Comparison of ENCODE assay signal across 8 mouse cellular contexts in the genomic region with DNA sequence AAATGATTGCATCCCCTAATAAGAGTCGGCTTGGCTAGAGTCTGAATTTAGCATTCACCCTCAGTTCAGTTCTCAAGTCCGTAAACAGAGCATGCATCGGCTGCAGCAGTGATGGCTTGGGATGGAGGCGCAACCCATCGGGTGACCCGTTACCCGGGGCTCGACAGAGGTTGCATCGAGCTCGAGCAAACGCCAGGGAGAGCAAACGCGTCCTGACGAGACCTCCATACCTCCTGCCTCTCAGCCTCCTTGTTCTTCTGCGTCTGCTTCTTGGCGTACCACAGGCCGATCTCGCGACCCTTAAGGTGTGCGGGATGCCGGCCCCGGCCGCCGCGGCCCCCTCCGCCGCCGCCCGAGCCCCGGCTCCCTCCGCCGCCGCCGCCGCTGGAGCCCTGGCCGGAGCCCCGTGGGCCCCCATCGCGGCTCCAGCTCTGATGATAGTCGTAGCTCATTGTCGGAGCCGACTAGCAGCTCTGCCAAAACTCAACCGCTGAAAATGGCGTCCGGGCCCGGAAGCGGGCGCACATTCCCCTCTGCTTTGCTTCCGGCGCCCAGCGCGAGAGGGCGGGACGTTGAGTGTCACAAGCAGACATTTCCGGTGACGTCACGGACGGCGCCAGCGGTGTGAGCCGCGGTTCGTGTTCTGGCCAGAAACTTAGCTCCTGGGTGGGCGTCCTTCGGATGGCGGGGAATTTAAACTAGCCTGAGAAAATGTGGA. TPM values are rescaled to one million over a fixed set of nuclear protein-coding genes. Genes with fewer than 3 reads are reported as not detected.
DNase-seq lines count a peak whose midpoint lies in the region; ATAC-seq and TF ChIP-seq lines count a peak whose summit lies in the region.

Gene Dhx36 (minus strand): TSS at position 517 of the 718 bp plus-strand sequence.

- H3K79me2 ChIP-seq in C2C12 (ENCODE audit: control insufficient read depth, insufficient read depth) (peaks cover 37% of the 10 kb centered on the region), myocyte (ENCODE audit: control insufficient read depth, insufficient read depth) (peaks cover 32% of the 10 kb centered on the region)
- peaks cover 4% of the 10 kb centered on the region; the same call in 1 of the 2 replicates for H3K79me2 ChIP-seq in liver, adult 2 months (ENCODE audit: control insufficient read depth, insufficient read depth, low read length)

- peak within 1 kb of the TSS; percentile 88 for H3K9ac ChIP-seq in heart, embryonic 11.5 days (ENCODE audit: low read depth, low read length)
- peak within 1 kb of the TSS; percentile 98 for H3K9ac ChIP-seq in kidney, embryonic 16.5 days (replicated peaks; ENCODE audit: low read length)
- peak within 1 kb of the TSS; percentile 89 for H3K9ac ChIP-seq in liver, adult 2 months (ENCODE audit: low read depth, low read length)

- H3K4me3 ChIP-seq in C2C12 (ENCODE audit: insufficient read depth, poor library complexity, severe bottlenecking), result peak within 1 kb of the TSS; percentile 67
- H3K4me3 ChIP-seq in erythroblast, embryonic 14.5 days (replicated peaks), result peak within 1 kb of the TSS; percentile 90
- peak within 1 kb of the TSS; percentile 89 for H3K4me3 ChIP-seq in heart, embryonic 11.5 days (ENCODE audit: low read depth, low read length)
- peak within 1 kb of the TSS; percentile 97 for H3K4me3 ChIP-seq in kidney, embryonic 16.5 days (ENCODE audit: low read length)
- peak within 1 kb of the TSS; percentile 95 for H3K4me3 ChIP-seq in liver, adult 2 months (ENCODE audit: insufficient read depth, low read depth, low read length)
- peak within 1 kb of the TSS; percentile 83 for H3K4me3 ChIP-seq in myocyte

- peak; percentile 97 for ATAC-seq in heart, embryonic 11.5 days (replicated peaks; ENCODE audit: insufficient number of reproducible peaks, low FRiP score, low TSS enrichment)
- peak; percentile 99 for ATAC-seq in kidney, embryonic 16.5 days (ENCODE audit: low FRiP score, low TSS enrichment)

- no peaks in the 10 kb centered on the region for H3K9me3 ChIP-seq in erythroblast, embryonic 14.5 days (ENCODE audit: control insufficient read depth, low read length)
- H3K9me3 ChIP-seq in heart, embryonic 11.5 days (replicated peaks; ENCODE audit: control insufficient read depth, low read length), result no peaks in the 10 kb centered on the region
- no peaks in the 10 kb centered on the region for H3K9me3 ChIP-seq in kidney, embryonic 16.5 days (ENCODE audit: low read length)

- no peaks in the 10 kb centered on the region for H3K27me3 ChIP-seq in C2C12 (ENCODE audit: control insufficient read depth, insufficient read depth, insufficient read length)
- H3K27me3 ChIP-seq in erythroblast, embryonic 14.5 days (ENCODE audit: control insufficient read depth), result peaks cover 2% of the 10 kb centered on the region
- H3K27me3 ChIP-seq in heart, embryonic 11.5 days (ENCODE audit: control insufficient read depth, insufficient read depth, low read length), result no peaks in the 10 kb centered on the region
- H3K27me3 ChIP-seq in kidney, embryonic 16.5 days (ENCODE audit: insufficient read depth, low read length), result no peaks in the 10 kb centered on the region
- H3K27me3 ChIP-seq in liver, adult 2 months (ENCODE audit: control insufficient read depth, insufficient read depth, low read length), result no peaks in the 10 kb centered on the region
- H3K27me3 ChIP-seq in myocyte (ENCODE audit: control insufficient read depth, insufficient read depth, insufficient read length), result no peaks in the 10 kb centered on the region
- no peaks in the 10 kb centered on the region for H3K27me3 ChIP-seq in splenic B cell, adult 2 months (ENCODE audit: control insufficient read depth, insufficient read depth, low read length, poor library complexity, severe bottlenecking)

- H3ac ChIP-seq in C2C12 (ENCODE audit: control insufficient read depth, insufficient read length, low read depth) (peak within 1 kb of the TSS; percentile 72), myocyte (ENCODE audit: control insufficient read depth, insufficient read length) (peak within 1 kb of the TSS; percentile 79)

- WGBS in heart, embryonic 11.5 days (ENCODE audit: insufficient replicate concordance), result under 1% methylated on average over 62 of the region's 66 CpGs
- under 1% methylated on average over 63 of the region's 66 CpGs for whole genome bisulfite sequencing in kidney, embryonic 16.5 days
- WGBS in liver, adult 2 months, result under 1% methylated on average over 66 of the region's 66 CpGs

- peak; percentile 99 for DNase-seq in brain, embryonic 14.5 days (ENCODE audit: low read depth)
- peak; percentile 80 for DNase-seq in liver, adult 2 months (ENCODE audit: extremely low read depth, low read depth, low spot score)
- DNase-seq in splenic B cell, adult 2 months (ENCODE audit: low read depth, low spot score), result peak; percentile 97

- peaks cover 21% of the 10 kb centered on the region for H3K4me1 ChIP-seq in erythroblast, embryonic 14.5 days (ENCODE audit: control insufficient read depth)
- peaks cover 6% of the 10 kb centered on the region for H3K4me1 ChIP-seq in heart, embryonic 11.5 days (ENCODE audit: control insufficient read depth, insufficient read depth, low read length)
- peaks cover 13% of the 10 kb centered on the region for H3K4me1 ChIP-seq in kidney, embryonic 16.5 days (ENCODE audit: insufficient read depth, low read length)
- H3K4me1 ChIP-seq in liver, adult 2 months (ENCODE audit: control insufficient read depth, insufficient read depth, low read length), result peaks cover 4% of the 10 kb centered on the region; the same call in 1 of the 2 replicates

- peak within 1 kb of the TSS; percentile 92 for H3K27ac ChIP-seq in heart, embryonic 11.5 days (ENCODE audit: low read depth, low read length)
- H3K27ac ChIP-seq in kidney, embryonic 16.5 days (ENCODE audit: low read length), result peak within 1 kb of the TSS; percentile 95
- peak within 1 kb of the TSS; percentile 10 for H3K27ac ChIP-seq in liver, adult 2 months (replicated peaks; ENCODE audit: insufficient read depth, low read depth, low read length)

- peak within 1 kb of the TSS; percentile 68 for H3K4me2 ChIP-seq in heart, embryonic 11.5 days
- peak within 1 kb of the TSS; percentile 71 for H3K4me2 ChIP-seq in kidney, embryonic 16.5 days (replicated peaks; ENCODE audit: low read depth, low read length)
- peak within 1 kb of the TSS; percentile 97 for H3K4me2 ChIP-seq in myocyte (ENCODE audit: low read depth)

- TF ChIP-seq CTCF in C2C12 (IDR thresholded peaks at IDR 0.05; ENCODE audit: control insufficient read depth, insufficient read depth, insufficient read length), result no peak
- no peak for TF ChIP-seq CTCF in brain, embryonic 14.5 days (IDR thresholded peaks at IDR 0.05; ENCODE audit: borderline replicate concordance, extremely low read depth, insufficient read depth, insufficient read length)
- no peak for TF ChIP-seq CTCF in liver, adult 2 months (IDR thresholded peaks at IDR 0.05; ENCODE audit: low read depth, low read length)

- peak; percentile 65; the same call in 1 of the 2 replicates for TF ChIP-seq POLR2A in brain, embryonic 14.5 days (IDR thresholded peaks at IDR 0.05; ENCODE audit: borderline replicate concordance, extremely low read depth, insufficient read depth, insufficient read length, poor library complexity, severe bottlenecking)
- TF ChIP-seq POLR2A in liver, adult 2 months (IDR thresholded peaks at IDR 0.05; ENCODE audit: extremely low read depth, insufficient read depth, low read length), result 0 out of 2 replicates have a peak, but pooled peaks have one; percentile 27
- peak; percentile 82 for TF ChIP-seq POLR2A in myocyte (IDR thresholded peaks at IDR 0.05; ENCODE audit: insufficient read length, low read depth)

- peaks cover 29% of the 10 kb centered on the region for H3K79me3 ChIP-seq in C2C12 (ENCODE audit: low read depth)

- H3K36me3 ChIP-seq in C2C12 (ENCODE audit: control insufficient read depth, insufficient read depth) (peaks cover 4% of the 10 kb centered on the region), myocyte (ENCODE audit: control insufficient read depth, insufficient read depth) (peaks cover 6% of the 10 kb centered on the region)
- H3K36me3 ChIP-seq in erythroblast, embryonic 14.5 days (ENCODE audit: control insufficient read depth), result peaks cover 5% of the 10 kb centered on the region
- no peaks in the 10 kb centered on the region for H3K36me3 ChIP-seq in heart, embryonic 11.5 days (ENCODE audit: control insufficient read depth, insufficient read depth, low read length)
- H3K36me3 ChIP-seq in kidney, embryonic 16.5 days (ENCODE audit: insufficient read depth, low read length), result no peaks in the 10 kb centered on the region
- peaks cover 4% of the 10 kb centered on the region; the same call in 1 of the 2 replicates for H3K36me3 ChIP-seq in liver, adult 2 months (ENCODE audit: control insufficient read depth, insufficient read depth, low read length)
- no peaks in the 10 kb centered on the region for H3K36me3 ChIP-seq in splenic B cell, adult 2 months (ENCODE audit: control insufficient read depth, insufficient read depth, low read length, poor library complexity, severe bottlenecking)

TF ChIP-seq in C2C12, 6 proteins besides CTCF, POLR2A, EP300 and RAD21:
- TF ChIP-seq FOSL1 (IDR thresholded peaks at IDR 0.05; ENCODE audit: insufficient read depth, low read length, poor library complexity, severe bottlenecking) (no peak), USF1 (IDR thresholded peaks at IDR 0.05; ENCODE audit: low read depth) (no peak), MYOG (IDR thresholded peaks at IDR 0.05; ENCODE audit: control insufficient read depth, extremely low read depth, insufficient read length) (no peak), MAX (IDR thresholded peaks at IDR 0.05) (peak; percentile 16)

TF ChIP-seq in myocyte, 11 proteins besides CTCF, POLR2A, EP300 and RAD21:
- TF ChIP-seq TCF3 (IDR thresholded peaks at IDR 0.05; ENCODE audit: insufficient read length, low read depth), result no peak
- TF ChIP-seq TCF12 (IDR thresholded peaks at IDR 0.05; ENCODE audit: insufficient read depth, poor library complexity, severe bottlenecking), result no peak
- TF ChIP-seq CEBPB (IDR thresholded peaks at IDR 0.05; ENCODE audit: insufficient read depth, poor library complexity, severe bottlenecking), result no peak
- peak; percentile 91 for TF ChIP-seq E2F4 (IDR thresholded peaks at IDR 0.05; ENCODE audit: insufficient read depth)
- TF ChIP-seq POLR2AphosphoS2 (IDR thresholded peaks at IDR 0.05; ENCODE audit: insufficient read length, low read depth), result peak; percentile 75
- no peak for TF ChIP-seq USF1 (IDR thresholded peaks at IDR 0.05; ENCODE audit: low read depth)
- TF ChIP-seq MYOG (IDR thresholded peaks at IDR 0.05; ENCODE audit: control insufficient read depth in 1 of 3, insufficient read depth in 1 of 3, insufficient read length in 2 of 3, low read depth in 2 of 3), result no peak

RNA-seq across cellular contexts. Expression of gene Dhx36, which starts in this region (rescaled TPM):
- 6.7 TPM for polyA plus RNA-seq in C2C12 (2012; fragmentation: generic; extraction: Trizol)
- 57.3 and 58.6 TPM in 2 replicates for polyA plus RNA-seq in brain, embryonic 14.5 days (2012; rRNA removed)
- polyA plus RNA-seq in erythroblast, embryonic 14.5 days (2012), result 0.19 TPM in 2 replicates
- polyA plus RNA-seq in heart, embryonic 11.5 days (2014; fragmentation: Nextera tagmentation; extraction: Ambion mirVana), result 27.0 and 27.7 TPM in 2 replicates
- 18.2 and 24.4 TPM in 2 replicates for polyA plus RNA-seq in kidney, embryonic 16.5 days (2015; fragmentation: Nextera tagmentation; extraction: Ambion mirVana)
- total RNA-seq in liver, adult 2 months (2014; rRNA removed), result 20.6 and 24.5 TPM in 2 replicates
- polyA plus RNA-seq in liver, adult 2 months (2012; rRNA removed), result 2.7 and 2.9 TPM in 2 replicates
- polyA plus RNA-seq in myocyte (2012; fragmentation: generic; extraction: Trizol), result 8.6 TPM

Comparison
In these comparisons a context has a peak if more than half of its experiments do, and no peak if none do; other contexts are left out.
1. Peak in every context shown above with its lines: DNase-seq, ATAC-seq, H3K4me3 ChIP-seq and H3K27ac ChIP-seq.
2. POLR2A ChIP-seq: peak in every context shown above with its lines; median percentile 82 in myocyte; 65 in brain, embryonic 14.5 days; 27 in liver, adult 2 months.
3. H3K27ac ChIP-seq: peak in every context shown above with its lines; median percentile 95 in kidney, embryonic 16.5 days; 92 in heart, embryonic 11.5 days; 10 in liver, adult 2 months.